Mouse (Mus musculus): ENCODE measurements around the gene Tbx15. TPM values are rescaled to one million over a fixed set of nuclear protein-coding genes. Genes with fewer than 3 reads are reported as not detected.
A peak's percentile ranks its signal among the peaks of the same experiment; 100 is the strongest.

Tbx15 gene
- polyA plus RNA-seq, 1 experiment from 2014 or later, result 0.92 TPM

GRCm38 (mm10) chr3:99310877-99311276 lies 70.7 kb downstream of the Tbx15 start:
- Histone ChIP-seq H3K9ac (replicated peaks; ENCODE audit: low read length) (no peak overlapping the region), H3K27ac (replicated peaks; ENCODE audit: low read depth, low read length) (no peak overlapping the region), H3K27me3 (ENCODE audit: control insufficient read depth, insufficient read depth, low read length) (no peaks in the 10 kb centered on the region), H3K4me1 (ENCODE audit: control insufficient read depth, insufficient read depth, low read length) (no peaks in the 10 kb centered on the region), H3K4me3 (replicated peaks; ENCODE audit: low read depth, low read length) (no peak overlapping the region), H3K4me2 (ENCODE audit: low read length) (no peak overlapping the region), H3K9me3 (ENCODE audit: control insufficient read depth, low read length) (no peaks in the 10 kb centered on the region), H3K36me3 (ENCODE audit: control insufficient read depth, insufficient read depth, low read length) (no peaks in the 10 kb centered on the region)
- no peak for ATAC-seq (ENCODE audit: low FRiP score, low TSS enrichment)
- DNase-seq, result peak; percentile 19
- WGBS, result 72% methylated on average over 2 of the region's 2 CpGs

- Histone ChIP-seq H3K9me3 (ENCODE audit: control insufficient read depth, low read length) (no peaks in the 10 kb centered on the region), H3K36me3 (ENCODE audit: control insufficient read depth, insufficient read depth, low read length) (no peaks in the 10 kb centered on the region), H3K27ac (replicated peaks; ENCODE audit: low read depth, low read length) (no peak overlapping the region), H3K4me3 (replicated peaks; ENCODE audit: low read depth, low read length) (no peak overlapping the region), H3K27me3 (ENCODE audit: control insufficient read depth, insufficient read depth, low read length) (no peaks in the 10 kb centered on the region), H3K9ac (replicated peaks; ENCODE audit: low read length) (no peak overlapping the region), H3K4me1 (ENCODE audit: control insufficient read depth, insufficient read depth, low read length) (no peaks in the 10 kb centered on the region), H3K4me2 (ENCODE audit: low read length) (no peak overlapping the region)
- no peak for ATAC-seq (ENCODE audit: low FRiP score, low TSS enrichment)
- 74% methylated on average over 7 of the region's 7 CpGs for WGBS
- DNase-seq, result no peak
Observed at GRCm38 (mm10) chr3:99311943-99312635, 71.9 kb downstream of the Tbx15 start.

- H3K27ac ChIP-seq (replicated peaks; ENCODE audit: low read depth, low read length), result no peak overlapping the region
- H3K9me3 ChIP-seq (ENCODE audit: control insufficient read depth, low read length), result no peaks in the 10 kb centered on the region
- H3K27me3 ChIP-seq (ENCODE audit: control insufficient read depth, insufficient read depth, low read length), result no peaks in the 10 kb centered on the region
- ATAC-seq (ENCODE audit: low FRiP score, low TSS enrichment), result no peak
- no peak overlapping the region for H3K4me2 ChIP-seq (ENCODE audit: low read length)
- no peak overlapping the region for H3K9ac ChIP-seq (replicated peaks; ENCODE audit: low read length)
- no peak overlapping the region for H3K4me3 ChIP-seq (replicated peaks; ENCODE audit: low read depth, low read length)
- no peak for DNase-seq
- WGBS, result 93% methylated on average over 2 of the region's 2 CpGs
- H3K4me1 ChIP-seq (ENCODE audit: control insufficient read depth, insufficient read depth, low read length), result no peaks in the 10 kb centered on the region
- H3K36me3 ChIP-seq (ENCODE audit: control insufficient read depth, insufficient read depth, low read length), result no peaks in the 10 kb centered on the region
Observed at GRCm38 (mm10) chr3:99322345-99322744, 82.2 kb downstream of the Tbx15 start.

- Histone ChIP-seq H3K9me3 (ENCODE audit: control insufficient read depth, low read length) (no peaks in the 10 kb centered on the region), H3K4me2 (ENCODE audit: low read length) (no peak overlapping the region), H3K4me1 (ENCODE audit: control insufficient read depth, insufficient read depth, low read length) (no peaks in the 10 kb centered on the region), H3K27ac (replicated peaks; ENCODE audit: low read depth, low read length) (no peak overlapping the region), H3K9ac (replicated peaks; ENCODE audit: low read length) (no peak overlapping the region), H3K36me3 (ENCODE audit: control insufficient read depth, insufficient read depth, low read length) (no peaks in the 10 kb centered on the region), H3K27me3 (ENCODE audit: control insufficient read depth, insufficient read depth, low read length) (no peaks in the 10 kb centered on the region), H3K4me3 (replicated peaks; ENCODE audit: low read depth, low read length) (no peak overlapping the region)
- no peak for DNase-seq
- 91% methylated on average over 5 of the region's 5 CpGs for WGBS
- ATAC-seq (ENCODE audit: low FRiP score, low TSS enrichment), result no peak
Observed at GRCm38 (mm10) chr3:99329316-99329715, 89.1 kb downstream of the Tbx15 start.

GRCm38 (mm10) chr3:99331086-99331485 lies 90.9 kb downstream of the Tbx15 start:
- H3K27ac ChIP-seq (replicated peaks; ENCODE audit: low read depth, low read length), result no peak overlapping the region
- no peak overlapping the region for H3K4me2 ChIP-seq (ENCODE audit: low read length)
- no peaks in the 10 kb centered on the region for H3K36me3 ChIP-seq (ENCODE audit: control insufficient read depth, insufficient read depth, low read length)
- no peaks in the 10 kb centered on the region for H3K4me1 ChIP-seq (ENCODE audit: control insufficient read depth, insufficient read depth, low read length)
- H3K4me3 ChIP-seq (replicated peaks; ENCODE audit: low read depth, low read length), result no peak overlapping the region
- no peak for DNase-seq
- no peak for ATAC-seq (ENCODE audit: low FRiP score, low TSS enrichment)
- WGBS, result 93% methylated on average over 8 of the region's 8 CpGs
- no peak overlapping the region for H3K9ac ChIP-seq (replicated peaks; ENCODE audit: low read length)
- no peaks in the 10 kb centered on the region for H3K9me3 ChIP-seq (ENCODE audit: control insufficient read depth, low read length)
- no peaks in the 10 kb centered on the region for H3K27me3 ChIP-seq (ENCODE audit: control insufficient read depth, insufficient read depth, low read length)

GRCm38 (mm10) chr3:99336866-99337265 lies 96.7 kb downstream of the Tbx15 start:
- WGBS, result 79% methylated on average over 2 of the region's 2 CpGs
- Histone ChIP-seq H3K9ac (replicated peaks; ENCODE audit: low read length) (no peak overlapping the region), H3K27me3 (ENCODE audit: control insufficient read depth, insufficient read depth, low read length) (no peaks in the 10 kb centered on the region), H3K27ac (replicated peaks; ENCODE audit: low read depth, low read length) (no peak overlapping the region), H3K9me3 (ENCODE audit: control insufficient read depth, low read length) (no peaks in the 10 kb centered on the region), H3K4me2 (ENCODE audit: low read length) (no peak overlapping the region), H3K36me3 (ENCODE audit: control insufficient read depth, insufficient read depth, low read length) (no peaks in the 10 kb centered on the region), H3K4me3 (replicated peaks; ENCODE audit: low read depth, low read length) (no peak overlapping the region), H3K4me1 (ENCODE audit: control insufficient read depth, insufficient read depth, low read length) (no peaks in the 10 kb centered on the region)
- DNase-seq, result no peak
- ATAC-seq (ENCODE audit: low FRiP score, low TSS enrichment), result no peak

GRCm38 (mm10) chr3:99338756-99339155 lies 98.6 kb downstream of the Tbx15 start:
- Histone ChIP-seq H3K4me3 (replicated peaks; ENCODE audit: low read depth, low read length) (no peak overlapping the region), H3K4me1 (ENCODE audit: control insufficient read depth, insufficient read depth, low read length) (no peaks in the 10 kb centered on the region), H3K36me3 (ENCODE audit: control insufficient read depth, insufficient read depth, low read length) (no peaks in the 10 kb centered on the region), H3K4me2 (ENCODE audit: low read length) (no peak overlapping the region), H3K27ac (replicated peaks; ENCODE audit: low read depth, low read length) (no peak overlapping the region), H3K27me3 (ENCODE audit: control insufficient read depth, insufficient read depth, low read length) (no peaks in the 10 kb centered on the region), H3K9me3 (ENCODE audit: control insufficient read depth, low read length) (no peaks in the 10 kb centered on the region), H3K9ac (replicated peaks; ENCODE audit: low read length) (no peak overlapping the region)
- WGBS, result 54% methylated on average over 1 of the region's 1 CpGs
- DNase-seq (no peak), ATAC-seq (ENCODE audit: low FRiP score, low TSS enrichment) (no peak)

GRCm38 (mm10) chr3:99340021-99340420 lies 99.8 kb downstream of the Tbx15 start:
- ATAC-seq (ENCODE audit: low FRiP score, low TSS enrichment) (no peak), DNase-seq (no peak)
- Histone ChIP-seq H3K4me1 (ENCODE audit: control insufficient read depth, insufficient read depth, low read length) (no peaks in the 10 kb centered on the region), H3K27me3 (ENCODE audit: control insufficient read depth, insufficient read depth, low read length) (no peaks in the 10 kb centered on the region), H3K4me2 (ENCODE audit: low read length) (no peak overlapping the region), H3K36me3 (ENCODE audit: control insufficient read depth, insufficient read depth, low read length) (no peaks in the 10 kb centered on the region), H3K9ac (replicated peaks; ENCODE audit: low read length) (no peak overlapping the region), H3K9me3 (ENCODE audit: control insufficient read depth, low read length) (no peaks in the 10 kb centered on the region), H3K4me3 (replicated peaks; ENCODE audit: low read depth, low read length) (no peak overlapping the region), H3K27ac (replicated peaks; ENCODE audit: low read depth, low read length) (no peak overlapping the region)
- 92% methylated on average over 3 of the region's 3 CpGs for WGBS

- Histone ChIP-seq H3K4me3 (replicated peaks; ENCODE audit: low read depth, low read length) (no peak overlapping the region), H3K4me1 (ENCODE audit: control insufficient read depth, insufficient read depth, low read length) (no peaks in the 10 kb centered on the region), H3K4me2 (ENCODE audit: low read length) (no peak overlapping the region), H3K27ac (replicated peaks; ENCODE audit: low read depth, low read length) (no peak overlapping the region), H3K9ac (replicated peaks; ENCODE audit: low read length) (no peak overlapping the region), H3K36me3 (ENCODE audit: control insufficient read depth, insufficient read depth, low read length) (no peaks in the 10 kb centered on the region), H3K27me3 (ENCODE audit: control insufficient read depth, insufficient read depth, low read length) (no peaks in the 10 kb centered on the region), H3K9me3 (ENCODE audit: control insufficient read depth, low read length) (no peaks in the 10 kb centered on the region)
- WGBS, result 94% methylated on average over 2 of the region's 2 CpGs
- ATAC-seq (ENCODE audit: low FRiP score, low TSS enrichment), result no peak
- DNase-seq, result no peak
Observed at GRCm38 (mm10) chr3:99379616-99380250, 139.6 kb downstream of the Tbx15 start.
